Mouse (Mus musculus) urinary bladder, adult 2 months (tissue): ENCODE results near the gene Fn3krp. TPM values are rescaled to one million over a fixed set of nuclear protein-coding genes. Genes with fewer than 3 reads are reported as not detected.

Experiments used
- DNase-seq: peaks from one replicate; pipeline ENCODE4 v3.0.0; 2022; ENCODE audit warnings: low spot score
- polyA plus RNA-seq: library from polyadenylated mRNA; depleted of rRNA; stranded (reverse); fragments of >200 nt; gene quantifications from 2 replicates; pipeline ENCODE4 v1.2.3, GENCODE M21; 2012; rRNA removed

Gene Fn3krp
- 8.7 and 11.2 TPM in 2 replicates for polyA plus RNA-seq

DNA sequence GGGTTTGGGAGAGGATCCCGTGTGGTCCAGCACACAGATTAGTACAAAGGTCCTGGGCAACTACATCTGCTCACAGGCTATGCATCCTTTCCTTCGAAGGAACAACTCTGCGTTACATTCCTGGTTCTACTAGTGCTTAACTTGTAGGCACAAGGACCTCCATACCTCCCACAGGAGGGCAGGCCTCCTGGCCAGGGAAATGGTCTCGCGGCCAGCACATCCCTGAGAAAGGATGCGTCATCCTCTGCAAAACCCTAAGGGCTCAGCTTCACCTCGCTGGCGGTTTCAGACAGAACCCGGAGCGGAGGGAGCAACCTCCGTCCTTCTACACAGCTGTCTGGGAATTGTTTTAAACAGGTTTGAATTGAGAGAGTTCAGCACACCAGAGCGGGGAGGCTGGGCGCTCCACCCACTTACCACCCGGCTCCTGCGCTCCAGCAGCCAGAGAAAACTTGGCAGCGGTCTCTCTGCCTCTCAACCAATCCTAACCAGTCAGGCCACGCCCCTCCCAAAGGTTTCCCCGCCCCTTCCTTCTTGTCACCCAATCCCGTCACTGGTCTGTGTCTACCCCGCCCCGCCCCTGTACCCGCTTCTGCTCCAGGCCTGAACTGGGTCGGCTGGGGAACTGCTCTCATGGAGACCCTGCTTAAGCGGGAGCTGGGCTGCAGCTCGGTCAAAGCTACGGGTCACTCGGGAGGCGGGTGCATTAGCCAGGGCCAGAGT is at the start of gene Fn3krp:
TSS of gene Fn3krp (plus strand) at position 572 of the 723 bp plus-strand sequence.
- peak; percentile 76 for DNase-seq

DNA sequence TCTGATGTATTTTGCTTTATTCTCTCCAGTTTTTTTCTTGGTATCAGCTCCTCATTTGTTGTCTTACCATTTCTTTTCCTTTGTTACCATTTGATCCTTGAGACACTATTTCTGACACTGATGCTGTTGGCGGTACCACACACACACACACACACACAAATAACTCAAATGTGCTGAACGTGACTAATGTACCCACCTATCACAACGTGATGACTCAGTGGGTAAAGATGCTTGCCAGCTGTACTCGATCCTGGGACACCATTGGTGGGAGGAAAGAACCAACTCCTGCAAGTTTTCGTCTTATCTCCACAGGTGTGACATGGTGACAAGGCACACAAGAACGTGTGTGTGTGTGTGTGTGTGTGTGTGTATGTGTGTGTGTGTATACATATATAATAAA is 47.9 kb upstream of the Fn3krp start:
- no peak for DNase-seq

DNA sequence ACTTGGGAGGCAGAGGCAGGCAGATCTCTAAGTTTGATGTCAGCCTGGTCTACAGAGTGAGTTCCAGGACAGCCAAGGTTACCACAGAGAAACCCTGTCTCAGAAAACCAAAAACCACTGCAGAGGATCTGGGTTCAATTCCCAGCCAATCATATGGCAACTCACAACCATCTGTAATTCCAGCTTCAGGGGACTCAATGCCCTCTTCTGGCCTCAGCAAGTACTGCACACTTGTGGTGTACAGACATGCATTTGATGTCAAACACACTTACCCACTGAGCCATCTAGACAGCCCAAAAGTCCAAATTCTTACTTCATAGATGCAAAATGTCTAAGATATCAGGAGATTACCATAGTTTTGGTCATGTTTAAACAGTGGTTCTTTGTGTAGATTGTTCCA is 42.6 kb upstream of the Fn3krp start:
- DNase-seq: no peak

DNA sequence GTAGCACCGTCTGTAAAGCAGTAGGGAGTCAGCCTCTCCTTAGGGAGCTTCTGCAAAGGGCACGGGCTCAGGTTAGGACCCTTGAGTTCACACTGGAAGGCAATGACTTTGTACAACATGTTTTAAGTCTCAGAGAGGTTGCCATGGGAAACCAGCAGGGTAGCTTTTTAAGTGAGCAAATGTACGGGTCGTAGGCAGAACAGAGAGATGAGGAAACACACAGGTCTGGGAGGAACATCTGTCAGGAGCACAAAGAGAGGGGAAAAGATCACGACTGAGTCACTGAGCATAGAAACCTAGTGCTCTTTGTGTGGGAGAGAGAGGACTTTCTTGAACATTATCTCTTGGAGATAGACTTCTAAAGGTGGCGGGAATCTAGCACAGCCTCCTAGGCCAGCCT is 40.9 kb upstream of the Fn3krp start:
- DNase-seq: no peak

- peak; percentile 65 for DNase-seq
Observed at GRCm38 (mm10) chr11:121387750-121388553, 33.2 kb upstream of the Fn3krp start, which contains the start of gene Rab40b. Rab40b (minus strand) TSS chr11:121388251.

GRCm38 (mm10) chr11:121388554-121388945 is 32.7 kb upstream of the Fn3krp start:
- DNase-seq: no peak

DNA sequence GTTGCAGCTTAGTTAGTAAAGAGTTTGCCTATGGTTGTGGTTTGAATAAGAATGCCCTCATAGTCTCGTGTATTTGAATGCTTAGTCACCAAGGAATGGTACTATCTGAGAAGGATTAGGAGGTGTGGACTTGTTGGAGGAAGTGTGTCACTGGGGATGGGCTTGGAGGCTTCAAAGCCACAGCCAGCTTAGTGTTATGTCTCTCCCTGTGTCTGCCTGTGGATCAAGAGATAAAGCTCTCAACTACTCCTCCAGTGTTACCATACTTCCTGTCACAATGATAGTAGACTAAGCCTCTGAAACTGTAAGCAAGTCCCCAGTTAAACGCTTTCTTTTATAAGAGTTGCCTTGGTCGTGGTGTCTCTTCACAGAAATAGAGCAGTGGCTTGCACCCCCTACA is 30.4 kb upstream of the Fn3krp start:
- DNase-seq: no peak

GRCm38 (mm10) chr11:121392405-121392804 is 28.8 kb upstream of the Fn3krp start:
- no peak for DNase-seq

GRCm38 (mm10) chr11:121407366-121408155 is 13.6 kb upstream of the Fn3krp start:
- DNase-seq: no peak

GRCm38 (mm10) chr11:121414762-121415161 is 6.4 kb upstream of the Fn3krp start:
- DNase-seq: no peak

GRCm38 (mm10) chr11:121415351-121415750 is 5.8 kb upstream of the Fn3krp start:
- no peak for DNase-seq

- no peak for DNase-seq
Observed at GRCm38 (mm10) chr11:121417971-121418370, 3.2 kb upstream of the Fn3krp start.

GRCm38 (mm10) chr11:121418932-121419331 is 2.3 kb upstream of the Fn3krp start:
- DNase-seq: no peak

GRCm38 (mm10) chr11:121420379-121420778 is 822 bp upstream of the Fn3krp start:
- no peak for DNase-seq

GRCm38 (mm10) chr11:121421553-121422173 is 462 bp downstream of the Fn3krp start:
- DNase-seq: no peak

- DNase-seq: no peak
Observed at GRCm38 (mm10) chr11:121433397-121433796, 12.2 kb downstream of the Fn3krp start.

DNA sequence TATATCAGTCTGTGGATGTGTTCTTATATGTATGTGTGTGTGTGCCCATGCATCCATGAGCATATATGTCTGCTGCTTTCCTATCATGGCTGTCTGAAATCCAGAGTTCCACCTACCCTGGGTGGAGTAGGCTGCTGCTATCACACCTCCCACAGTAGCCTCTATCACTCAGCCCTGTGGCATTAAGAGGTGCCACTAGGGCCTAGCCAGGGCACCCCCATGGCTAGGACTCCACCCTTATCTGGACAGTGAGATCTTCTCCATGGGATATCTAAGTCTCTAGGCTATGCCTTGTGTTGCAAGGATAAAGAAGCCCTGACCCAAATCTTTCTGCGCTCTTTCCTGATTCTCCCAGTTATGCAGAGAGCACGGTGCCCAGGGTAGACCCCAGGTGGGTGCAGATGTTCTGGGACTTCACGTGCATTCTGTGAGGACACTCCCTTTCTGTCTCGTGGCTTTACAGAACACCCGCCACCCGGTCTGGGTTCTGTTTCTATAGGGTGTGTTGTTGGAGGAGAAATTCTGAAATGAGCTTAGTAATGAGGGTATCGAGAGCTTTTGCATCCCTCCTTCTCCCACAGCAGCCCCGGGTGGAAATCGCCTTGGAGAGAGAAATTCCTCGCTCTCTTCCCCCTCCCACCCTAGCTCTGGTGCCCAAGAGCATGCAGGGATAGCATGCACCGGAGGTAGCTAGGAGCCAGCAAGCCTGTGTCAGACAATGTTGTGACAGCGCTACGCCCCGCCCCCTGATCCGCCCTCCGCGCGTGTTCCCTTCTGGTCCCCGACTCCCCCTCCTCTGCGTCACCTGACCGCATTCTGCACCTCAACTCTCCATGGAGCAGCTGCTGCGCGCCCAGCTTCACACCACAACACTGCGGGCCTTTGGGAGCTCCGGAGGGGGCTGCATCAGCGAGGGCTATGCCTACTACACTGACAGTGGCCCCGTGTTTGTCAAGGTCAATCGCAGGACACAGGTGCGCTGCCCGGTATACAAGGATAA is 13.3 kb downstream of the Fn3krp start, which contains the start of gene Fn3k:
TSS of gene Fn3k (plus strand) at position 758 of the 1,000 bp plus-strand sequence.
- peak; percentile 56 for DNase-seq

DNA sequence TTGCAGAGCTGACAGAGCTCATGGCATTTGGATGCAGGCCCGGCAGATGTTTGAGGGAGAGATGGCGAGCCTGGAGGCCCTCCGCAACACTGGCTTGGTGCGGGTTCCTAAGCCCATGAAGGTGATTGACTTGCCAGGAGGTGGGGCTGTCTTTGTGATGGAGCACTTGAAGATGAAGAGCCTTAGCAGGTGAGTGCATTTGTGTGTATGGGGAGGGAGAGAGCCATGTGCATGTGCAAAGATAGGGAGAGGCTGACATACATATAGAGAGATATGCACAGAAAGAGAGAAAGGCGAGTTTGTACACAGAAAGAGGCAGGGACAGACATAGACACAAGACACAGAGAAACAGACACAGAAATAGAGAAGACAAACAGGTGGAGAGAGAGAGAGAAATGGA is 16.0 kb downstream of the Fn3krp start:
- no peak for DNase-seq

GRCm38 (mm10) chr11:121439686-121440292 is 18.6 kb downstream of the Fn3krp start:
- no peak for DNase-seq

- no peak for DNase-seq
Observed at GRCm38 (mm10) chr11:121441653-121442052, 20.5 kb downstream of the Fn3krp start.
